Mouse (Mus musculus): Measurements from ENCODE around the gene Sgms2. TPM values are rescaled to one million over a fixed set of nuclear protein-coding genes. Genes with fewer than 3 reads are reported as not detected.

The Sgms2 gene
- polyA plus RNA-seq, 1 experiment from 2014 or later: 9.1 TPM

GRCm38 (mm10) chr3:131471836-131472235 is 19.4 kb downstream of the Sgms2 start:
- TF ChIP-seq EP300 (optimal IDR thresholded peaks at IDR 0.05): no peak
- peak; percentile 41 for TF ChIP-seq CTCF (IDR thresholded peaks at IDR 0.05; ENCODE audit: low read depth)
- Histone ChIP-seq H3K36me3 (ENCODE audit: control insufficient read depth, insufficient read depth, low read length) (no peaks in the 10 kb centered on the region), H3K27me3 (ENCODE audit: control insufficient read depth, insufficient read depth, low read length) (no peaks in the 10 kb centered on the region), H3K27ac (replicated peaks) (no peak overlapping the region), H3K4me3 (ENCODE audit: low read depth, low read length) (no peak overlapping the region), H3K4me1 (replicated peaks; ENCODE audit: control insufficient read depth, insufficient read depth) (no peaks in the 10 kb centered on the region), H3K9ac (ENCODE audit: low read length) (no peak overlapping the region), H3K9me3 (ENCODE audit: control insufficient read depth, low read length) (no peaks in the 10 kb centered on the region), H3K4me2 (replicated peaks; ENCODE audit: low read depth) (no peak overlapping the region)
- WGBS: 76% methylated on average over 6 of the region's 6 CpGs
- DNase-seq (ENCODE audit: low spot score): no peak
- no peak for ATAC-seq (ENCODE audit: low FRiP score, low TSS enrichment)

GRCm38 (mm10) chr3:131471435-131471834 is 19.8 kb downstream of the Sgms2 start:
- no peak for ATAC-seq (ENCODE audit: low FRiP score, low TSS enrichment)
- Histone ChIP-seq H3K36me3 (ENCODE audit: control insufficient read depth, insufficient read depth, low read length) (no peaks in the 10 kb centered on the region), H3K4me3 (ENCODE audit: low read depth, low read length) (no peak overlapping the region), H3K27me3 (ENCODE audit: control insufficient read depth, insufficient read depth, low read length) (no peaks in the 10 kb centered on the region), H3K4me2 (replicated peaks; ENCODE audit: low read depth) (no peak overlapping the region), H3K4me1 (replicated peaks; ENCODE audit: control insufficient read depth, insufficient read depth) (no peaks in the 10 kb centered on the region), H3K9me3 (ENCODE audit: control insufficient read depth, low read length) (no peaks in the 10 kb centered on the region), H3K9ac (ENCODE audit: low read length) (no peak overlapping the region), H3K27ac (replicated peaks) (no peak overlapping the region)
- 82% methylated on average over 11 of the region's 11 CpGs for WGBS
- no peak for DNase-seq (ENCODE audit: low spot score)
- TF ChIP-seq CTCF (IDR thresholded peaks at IDR 0.05; ENCODE audit: low read depth) (no peak), EP300 (optimal IDR thresholded peaks at IDR 0.05) (no peak)

- ATAC-seq (ENCODE audit: low FRiP score, low TSS enrichment) (peak; percentile 36; the same call in 1 of the 2 replicates), DNase-seq (ENCODE audit: low spot score) (no peak)
- Histone ChIP-seq H3K9me3 (ENCODE audit: control insufficient read depth, low read length) (no peaks in the 10 kb centered on the region), H3K4me1 (replicated peaks; ENCODE audit: control insufficient read depth, insufficient read depth) (no peaks in the 10 kb centered on the region), H3K4me3 (ENCODE audit: low read depth, low read length) (no peak overlapping the region), H3K36me3 (ENCODE audit: control insufficient read depth, insufficient read depth, low read length) (no peaks in the 10 kb centered on the region), H3K27ac (replicated peaks) (no peak overlapping the region), H3K27me3 (ENCODE audit: control insufficient read depth, insufficient read depth, low read length) (no peaks in the 10 kb centered on the region), H3K9ac (ENCODE audit: low read length) (no peak overlapping the region), H3K4me2 (replicated peaks; ENCODE audit: low read depth) (no peak overlapping the region)
- TF ChIP-seq CTCF (IDR thresholded peaks at IDR 0.05; ENCODE audit: low read depth) (no peak), EP300 (optimal IDR thresholded peaks at IDR 0.05) (no peak)
- WGBS: 47% methylated on average over 9 of the region's 9 CpGs
Observed at GRCm38 (mm10) chr3:131470837-131471236, 20.4 kb downstream of the Sgms2 start.

GRCm38 (mm10) chr3:131469636-131470035 is 21.6 kb downstream of the Sgms2 start:
- H3K27me3 ChIP-seq (ENCODE audit: control insufficient read depth, insufficient read depth, low read length): no peaks in the 10 kb centered on the region
- DNase-seq (ENCODE audit: low spot score) (no peak), ATAC-seq (ENCODE audit: low FRiP score, low TSS enrichment) (no peak)
- H3K4me2 ChIP-seq (replicated peaks; ENCODE audit: low read depth): no peak overlapping the region
- 33% methylated on average over 3 of the region's 3 CpGs for WGBS
- H3K4me1 ChIP-seq (replicated peaks; ENCODE audit: control insufficient read depth, insufficient read depth): no peaks in the 10 kb centered on the region
- no peaks in the 10 kb centered on the region for H3K9me3 ChIP-seq (ENCODE audit: control insufficient read depth, low read length)
- H3K27ac ChIP-seq (replicated peaks): no peak overlapping the region
- no peaks in the 10 kb centered on the region for H3K36me3 ChIP-seq (ENCODE audit: control insufficient read depth, insufficient read depth, low read length)
- TF ChIP-seq CTCF (IDR thresholded peaks at IDR 0.05; ENCODE audit: low read depth) (no peak), EP300 (optimal IDR thresholded peaks at IDR 0.05) (no peak)
- no peak overlapping the region for H3K9ac ChIP-seq (ENCODE audit: low read length)
- no peak overlapping the region for H3K4me3 ChIP-seq (ENCODE audit: low read depth, low read length)

GRCm38 (mm10) chr3:131466371-131466770 is 24.8 kb downstream of the Sgms2 start:
- H3K27me3 ChIP-seq (ENCODE audit: control insufficient read depth, insufficient read depth, low read length): no peaks in the 10 kb centered on the region
- WGBS: 66% methylated on average over 6 of the region's 6 CpGs
- no peak overlapping the region for H3K27ac ChIP-seq (replicated peaks)
- no peaks in the 10 kb centered on the region for H3K4me1 ChIP-seq (replicated peaks; ENCODE audit: control insufficient read depth, insufficient read depth)
- no peak overlapping the region for H3K9ac ChIP-seq (ENCODE audit: low read length)
- no peaks in the 10 kb centered on the region for H3K36me3 ChIP-seq (ENCODE audit: control insufficient read depth, insufficient read depth, low read length)
- H3K9me3 ChIP-seq (ENCODE audit: control insufficient read depth, low read length): no peaks in the 10 kb centered on the region
- DNase-seq (ENCODE audit: low spot score) (no peak), ATAC-seq (ENCODE audit: low FRiP score, low TSS enrichment) (no peak)
- H3K4me2 ChIP-seq (replicated peaks; ENCODE audit: low read depth): no peak overlapping the region
- no peak overlapping the region for H3K4me3 ChIP-seq (ENCODE audit: low read depth, low read length)
- no peak for TF ChIP-seq EP300 (optimal IDR thresholded peaks at IDR 0.05)
- TF ChIP-seq CTCF (IDR thresholded peaks at IDR 0.05; ENCODE audit: low read depth): no peak

- Histone ChIP-seq H3K9me3 (ENCODE audit: control insufficient read depth, low read length) (no peaks in the 10 kb centered on the region), H3K4me1 (replicated peaks; ENCODE audit: control insufficient read depth, insufficient read depth) (no peaks in the 10 kb centered on the region), H3K36me3 (ENCODE audit: control insufficient read depth, insufficient read depth, low read length) (no peaks in the 10 kb centered on the region), H3K27ac (replicated peaks) (no peak overlapping the region), H3K4me2 (replicated peaks; ENCODE audit: low read depth) (no peak overlapping the region), H3K27me3 (ENCODE audit: control insufficient read depth, insufficient read depth, low read length) (no peaks in the 10 kb centered on the region), H3K4me3 (ENCODE audit: low read depth, low read length) (no peak overlapping the region), H3K9ac (ENCODE audit: low read length) (no peak overlapping the region)
- 82% methylated on average over 3 of the region's 3 CpGs for WGBS
- TF ChIP-seq EP300 (optimal IDR thresholded peaks at IDR 0.05): no peak
- TF ChIP-seq CTCF (IDR thresholded peaks at IDR 0.05; ENCODE audit: low read depth): no peak
- DNase-seq (ENCODE audit: low spot score) (no peak), ATAC-seq (ENCODE audit: low FRiP score, low TSS enrichment) (no peak)
Observed at GRCm38 (mm10) chr3:131465536-131466260, 25.5 kb downstream of the Sgms2 start.
